Mouse (Mus musculus) forebrain, postnatal 0 days (tissue): Measurements from ENCODE around the gene Rnf220. TPM values are rescaled to one million over a fixed set of nuclear protein-coding genes. Genes with fewer than 3 reads are reported as not detected.

Source experiments
- ATAC-seq: fragments of 200-750 bp; cut with Nextera tagmentation; 2 replicates; pipeline ENCODE4 v1.8.0; 2017; ENCODE audit warnings: mild to moderate bottlenecking, moderate library complexity
- DNase-seq: peaks from one replicate; pipeline ENCODE4 v3.0.0-alpha.2; 2015
- H3K27ac ChIP-seq: fragments of 300-500 bp; sonication (generic); 2 replicates; pipeline ENCODE4 v1.5.1; 2014; ENCODE audit warnings: low read depth, mild to moderate bottlenecking, antibody characterized with exemption, low read length, moderate library complexity, mixed read lengths
- H3K27me3 ChIP-seq: fragments of 300-500 bp; sonication (generic); 2 replicates; pipeline ENCODE4 v1.6.1; 2014; ENCODE audit warnings: mild to moderate bottlenecking, low read length, mixed read lengths; ENCODE audit not compliant: insufficient read depth
- H3K36me3 ChIP-seq: fragments of 300-500 bp; sonication (generic); 2 replicates; pipeline ENCODE4 v1.6.1; 2014; ENCODE audit warnings: mild to moderate bottlenecking, moderate library complexity; ENCODE audit not compliant: insufficient read depth
- H3K4me1 ChIP-seq: fragments of 300-500 bp; sonication (generic); 2 replicates; pipeline ENCODE4 v1.6.1; 2014; ENCODE audit warnings: antibody characterized with exemption; ENCODE audit not compliant: insufficient read depth
- H3K4me2 ChIP-seq: fragments of 300-500 bp; sonication (generic); 2 replicates; pipeline ENCODE4 v1.6.1; 2014; ENCODE audit warnings: low read depth, mild to moderate bottlenecking, moderate library complexity
- H3K4me3 ChIP-seq: fragments of 300-500 bp; sonication (generic); 2 replicates; pipeline ENCODE4 v1.5.1; 2014; ENCODE audit warnings: low read depth, low read length, mixed read lengths
- H3K9ac ChIP-seq: fragments of 300-500 bp; sonication (generic); 2 replicates; pipeline ENCODE4 v1.6.1; 2014; ENCODE audit warnings: mild to moderate bottlenecking
- H3K9me3 ChIP-seq: fragments of 300-500 bp; sonication (generic); 2 replicates; pipeline ENCODE4 v1.6.1; 2016; ENCODE audit warnings: low read length
- CTCF ChIP-seq: sonication (generic); IDR thresholded peaks from 2 replicates; pipeline ENCODE4 v1.5.1; 2016; ENCODE audit warnings: antibody characterized with exemption, control low read depth, low read depth
- WGBS: fragments of 180-500 bp; shearing (Covaris S2); extraction: QIAGEN DNeasy Blood & Tissue Kit; methylation state at CpG from one replicate; pipeline ENCODE4 v1.1.7; 2014; 5-methylcytosine and 5-hydroxymethylcytosine counted together
- polyA plus RNA-seq: library from polyadenylated mRNA; unstranded; fragments of >200 nt; fragmentation: Nextera tagmentation; extraction: Ambion mirVana; gene quantifications from 2 replicates; pipeline ENCODE4 v1.2.1, GENCODE M21; 2015
- total RNA-seq: library from RNA; depleted of rRNA; stranded (reverse); fragments of >200 nt; gene quantifications from 2 replicates; pipeline ENCODE4 v1.2.3, GENCODE M21; 2014

Rnf220 gene
- total and polyA plus RNA-seq, 2 experiments from 2014 or later = 140 to 185 TPM

- TF ChIP-seq CTCF = no peak
- ATAC-seq (no peak), DNase-seq (no peak)
- WGBS = 83% methylated on average over 5 of the region's 5 CpGs
- Histone ChIP-seq H3K27me3 (peaks cover 14% of the 10 kb centered on the region; the same call in 1 of the 2 replicates), H3K27ac (no peak overlapping the region), H3K9me3 (no peaks in the 10 kb centered on the region), H3K4me2 (no peak overlapping the region), H3K4me3 (no peak overlapping the region), H3K9ac (no peak overlapping the region), H3K36me3 (no peaks in the 10 kb centered on the region), H3K4me1 (peaks cover 3% of the 10 kb centered on the region; the same call in 1 of the 2 replicates)
Observed at GRCm38 (mm10) chr4:117482103-117482502, 14.7 kb downstream of the Rnf220 start.

GRCm38 (mm10) chr4:117480611-117481445 is 16.0 kb downstream of the Rnf220 start:
- no peaks in the 10 kb centered on the region for H3K9me3 ChIP-seq
- ATAC-seq (no peak), DNase-seq (no peak)
- H3K27ac ChIP-seq = no peak overlapping the region
- 42% methylated on average over 11 of the region's 11 CpGs for WGBS
- H3K36me3 ChIP-seq = no peaks in the 10 kb centered on the region
- no peak overlapping the region for H3K9ac ChIP-seq
- peaks cover 14% of the 10 kb centered on the region; the same call in 1 of the 2 replicates for H3K27me3 ChIP-seq
- no peak for TF ChIP-seq CTCF
- no peak overlapping the region for H3K4me2 ChIP-seq
- no peak overlapping the region for H3K4me3 ChIP-seq
- H3K4me1 ChIP-seq = peaks cover 3% of the 10 kb centered on the region; the same call in 1 of the 2 replicates

- Histone ChIP-seq H3K36me3 (no peaks in the 10 kb centered on the region), H3K27me3 (peaks cover 7% of the 10 kb centered on the region; the same call in 1 of the 2 replicates), H3K4me3 (no peak overlapping the region), H3K9ac (no peak overlapping the region), H3K4me2 (no peak overlapping the region), H3K4me1 (peaks cover 3% of the 10 kb centered on the region; the same call in 1 of the 2 replicates), H3K27ac (no peak overlapping the region), H3K9me3 (no peaks in the 10 kb centered on the region)
- DNase-seq = no peak
- WGBS = 50% methylated on average over 6 of the region's 6 CpGs
- no peak for ATAC-seq
- TF ChIP-seq CTCF = no peak
Observed at GRCm38 (mm10) chr4:117479951-117480350, 16.9 kb downstream of the Rnf220 start.

- TF ChIP-seq CTCF = no peak
- 66% methylated on average over 15 of the region's 15 CpGs for WGBS
- ATAC-seq (no peak), DNase-seq (peak; percentile 20)
- Histone ChIP-seq H3K27me3 (peaks cover 3% of the 10 kb centered on the region; the same call in 1 of the 2 replicates), H3K9ac (no peak overlapping the region), H3K36me3 (no peaks in the 10 kb centered on the region), H3K9me3 (no peaks in the 10 kb centered on the region), H3K4me1 (no peaks in the 10 kb centered on the region), H3K27ac (no peak overlapping the region), H3K4me3 (no peak overlapping the region), H3K4me2 (no peak overlapping the region)
Observed at GRCm38 (mm10) chr4:117478101-117478673, 18.7 kb downstream of the Rnf220 start.

GRCm38 (mm10) chr4:117477401-117477800 is 19.5 kb downstream of the Rnf220 start:
- H3K27ac ChIP-seq = no peak overlapping the region
- no peak overlapping the region for H3K4me2 ChIP-seq
- H3K4me3 ChIP-seq = no peak overlapping the region
- H3K4me1 ChIP-seq = no peaks in the 10 kb centered on the region
- ATAC-seq (no peak), DNase-seq (no peak)
- no peak for TF ChIP-seq CTCF
- H3K9ac ChIP-seq = no peak overlapping the region
- no peaks in the 10 kb centered on the region for H3K36me3 ChIP-seq
- H3K9me3 ChIP-seq = no peaks in the 10 kb centered on the region
- no peaks in the 10 kb centered on the region for H3K27me3 ChIP-seq
- whole genome bisulfite sequencing = 59% methylated on average over 5 of the region's 5 CpGs

GRCm38 (mm10) chr4:117476777-117477176 is 20.1 kb downstream of the Rnf220 start:
- no peaks in the 10 kb centered on the region for H3K9me3 ChIP-seq
- no peak for TF ChIP-seq CTCF
- H3K27ac ChIP-seq = no peak overlapping the region
- WGBS = 62% methylated on average over 4 of the region's 4 CpGs
- no peaks in the 10 kb centered on the region for H3K36me3 ChIP-seq
- DNase-seq (no peak), ATAC-seq (no peak)
- no peak overlapping the region for H3K9ac ChIP-seq
- H3K4me2 ChIP-seq = no peak overlapping the region
- H3K4me1 ChIP-seq = no peaks in the 10 kb centered on the region
- H3K27me3 ChIP-seq = no peaks in the 10 kb centered on the region
- no peak overlapping the region for H3K4me3 ChIP-seq

GRCm38 (mm10) chr4:117476355-117476754 is 20.5 kb downstream of the Rnf220 start:
- Histone ChIP-seq H3K4me1 (no peaks in the 10 kb centered on the region), H3K4me2 (no peak overlapping the region), H3K27ac (no peak overlapping the region), H3K4me3 (no peak overlapping the region), H3K27me3 (no peaks in the 10 kb centered on the region), H3K36me3 (no peaks in the 10 kb centered on the region), H3K9ac (no peak overlapping the region), H3K9me3 (no peaks in the 10 kb centered on the region)
- DNase-seq (no peak), ATAC-seq (no peak)
- TF ChIP-seq CTCF = no peak
